8 mouse cellular contexts compared by ENCODE assay signal in genomic region chr11:78019676-78020075, GRCm38 (mm10). TPM values are rescaled to one million over a fixed set of nuclear protein-coding genes. Genes with fewer than 3 reads are reported as not detected.
A peak's percentile ranks its signal among the peaks of the same experiment; 100 is the strongest.
DNase-seq lines count a peak whose midpoint lies in the region; ATAC-seq lines count a peak whose summit lies in the region.

No protein-coding gene starts in this region.

- H3K4me3 ChIP-seq in forebrain, embryonic 15.5 days = no peak overlapping the region
- no peak overlapping the region for H3K4me3 ChIP-seq in intestine, embryonic 14.5 days (ENCODE audit: low read depth, low read length)
- H3K4me3 ChIP-seq in liver, embryonic 11.5 days (ENCODE audit: low read depth, low read length) = no peak overlapping the region

- H3K9ac ChIP-seq in forebrain, embryonic 15.5 days (replicated peaks) = no peak overlapping the region
- no peak overlapping the region for H3K9ac ChIP-seq in intestine, embryonic 14.5 days (ENCODE audit: low read length)
- no peak overlapping the region for H3K9ac ChIP-seq in liver, embryonic 11.5 days (ENCODE audit: low read depth, low read length)

- H3K27ac ChIP-seq in forebrain, embryonic 15.5 days (replicated peaks) = no peak overlapping the region
- H3K27ac ChIP-seq in intestine, embryonic 14.5 days (ENCODE audit: low read depth) = no peak overlapping the region
- no peak overlapping the region for H3K27ac ChIP-seq in liver, embryonic 11.5 days (ENCODE audit: low read depth, low read length)

- no peak overlapping the region for H3K4me2 ChIP-seq in forebrain, embryonic 15.5 days (replicated peaks)
- H3K4me2 ChIP-seq in intestine, embryonic 14.5 days (ENCODE audit: low read length) = no peak overlapping the region
- H3K4me2 ChIP-seq in liver, embryonic 11.5 days = no peak overlapping the region

- no peaks in the 10 kb centered on the region for H3K4me1 ChIP-seq in forebrain, embryonic 15.5 days
- no peaks in the 10 kb centered on the region for H3K4me1 ChIP-seq in intestine, embryonic 14.5 days (replicated peaks; ENCODE audit: control insufficient read depth, insufficient read depth, low read length)
- no peaks in the 10 kb centered on the region; the same call in 1 of the 2 replicates for H3K4me1 ChIP-seq in liver, embryonic 11.5 days (replicated peaks; ENCODE audit: control insufficient read depth, insufficient read depth, low read length)

- ATAC-seq in forebrain, embryonic 15.5 days (replicated peaks) = peak; percentile 68; the same call in 1 of the 2 replicates
- peak; percentile 78 for ATAC-seq in intestine, embryonic 14.5 days (replicated peaks; ENCODE audit: low FRiP score, low TSS enrichment, low read depth)
- ATAC-seq in liver, embryonic 11.5 days (replicated peaks; ENCODE audit: low FRiP score) = peak; percentile 61; the same call in 1 of the 2 replicates

- peak; percentile 71 for DNase-seq in urinary bladder, postnatal 14 days (ENCODE audit: low spot score)
- DNase-seq in urinary bladder, adult 2 months (ENCODE audit: low spot score) = no peak
- DNase-seq in cerebellum, adult 11 months = peak; percentile 61
- peak; percentile 90 for DNase-seq in intestine, embryonic 14.5 days (ENCODE audit: low spot score)
- DNase-seq in liver, embryonic 11.5 days (ENCODE audit: low spot score) = peak; percentile 55
- peak; percentile 76 for DNase-seq in neural tube, embryonic 10.5 days (ENCODE audit: extremely low spot score, low spot score)
- DNase-seq in testis, postnatal 10 days (ENCODE audit: low spot score) = peak; percentile 85

- no peaks in the 10 kb centered on the region for H3K27me3 ChIP-seq in forebrain, embryonic 15.5 days
- no peaks in the 10 kb centered on the region for H3K27me3 ChIP-seq in intestine, embryonic 14.5 days (replicated peaks; ENCODE audit: control insufficient read depth, insufficient read depth, low read length)
- H3K27me3 ChIP-seq in liver, embryonic 11.5 days (replicated peaks; ENCODE audit: control insufficient read depth, insufficient read depth, low read length) = no peaks in the 10 kb centered on the region

- H3K9me3 ChIP-seq in forebrain, embryonic 15.5 days = no peaks in the 10 kb centered on the region
- no peaks in the 10 kb centered on the region for H3K9me3 ChIP-seq in intestine, embryonic 14.5 days (ENCODE audit: control insufficient read depth, low read length)
- H3K9me3 ChIP-seq in liver, embryonic 11.5 days (ENCODE audit: control insufficient read depth, low read length) = no peaks in the 10 kb centered on the region

- 28% methylated on average over 4 of the region's 4 CpGs for WGBS in forebrain, embryonic 15.5 days
- 29% methylated on average over 4 of the region's 4 CpGs for WGBS in intestine, embryonic 14.5 days
- WGBS in liver, embryonic 11.5 days = 14% methylated on average over 4 of the region's 4 CpGs

- peaks cover 90% of the 10 kb centered on the region for H3K36me3 ChIP-seq in forebrain, embryonic 15.5 days
- peaks cover 92% of the 10 kb centered on the region for H3K36me3 ChIP-seq in intestine, embryonic 14.5 days (ENCODE audit: control insufficient read depth, insufficient read depth, low read length)
- H3K36me3 ChIP-seq in liver, embryonic 11.5 days (ENCODE audit: control insufficient read depth, insufficient read depth, low read length) = peaks cover 72% of the 10 kb centered on the region

RNA-seq across cellular contexts. Expression of gene Dhrs13, which starts 12.4 kb away (rescaled TPM):
- polyA plus RNA-seq in urinary bladder, adult 2 months (2012; rRNA removed) = 2.2 and 2.5 TPM in 2 replicates
- 32.8 and 33.4 TPM in 2 replicates for polyA plus RNA-seq in forebrain, embryonic 15.5 days (2015; fragmentation: Nextera tagmentation; extraction: Ambion mirVana)
- polyA plus RNA-seq in intestine, embryonic 14.5 days (2014; fragmentation: Nextera tagmentation; extraction: Ambion mirVana) = 23.0 and 24.6 TPM in 2 replicates
- polyA plus RNA-seq in liver, embryonic 11.5 days (2014; fragmentation: Nextera tagmentation; extraction: Ambion mirVana) = 23.8 and 24.9 TPM in 2 replicates

RNA-seq across cellular contexts. Expression of gene Flot2, which starts 18.1 kb away (rescaled TPM):
- polyA plus RNA-seq in urinary bladder, adult 2 months (2012; rRNA removed) = 108 and 126 TPM in 2 replicates
- polyA plus RNA-seq in forebrain, embryonic 15.5 days (2015; fragmentation: Nextera tagmentation; extraction: Ambion mirVana) = 90.2 and 98.3 TPM in 2 replicates
- 46.9 and 51.6 TPM in 2 replicates for polyA plus RNA-seq in intestine, embryonic 14.5 days (2014; fragmentation: Nextera tagmentation; extraction: Ambion mirVana)
- polyA plus RNA-seq in liver, embryonic 11.5 days (2014; fragmentation: Nextera tagmentation; extraction: Ambion mirVana) = 44.8 TPM in 2 replicates

RNA-seq across cellular contexts. Expression of gene Phf12, which starts 37.1 kb away (rescaled TPM):
- polyA plus RNA-seq in urinary bladder, adult 2 months (2012; rRNA removed) = 36.4 and 53.7 TPM in 2 replicates
- 22.5 and 26.0 TPM in 2 replicates for polyA plus RNA-seq in forebrain, embryonic 15.5 days (2015; fragmentation: Nextera tagmentation; extraction: Ambion mirVana)
- polyA plus RNA-seq in intestine, embryonic 14.5 days (2014; fragmentation: Nextera tagmentation; extraction: Ambion mirVana) = 16.5 and 19.6 TPM in 2 replicates
- 17.0 and 18.6 TPM in 2 replicates for polyA plus RNA-seq in liver, embryonic 11.5 days (2014; fragmentation: Nextera tagmentation; extraction: Ambion mirVana)
